Mouse (Mus musculus): ENCODE measurements around the gene Elmo3. TPM values are rescaled to one million over a fixed set of nuclear protein-coding genes. Genes with fewer than 3 reads are reported as not detected.

Gene Elmo3
- 17.1 and 19.9 TPM in 2 replicates for polyA plus RNA-seq (2015; fragmentation: Nextera tagmentation; extraction: Ambion mirVana)

DNA sequence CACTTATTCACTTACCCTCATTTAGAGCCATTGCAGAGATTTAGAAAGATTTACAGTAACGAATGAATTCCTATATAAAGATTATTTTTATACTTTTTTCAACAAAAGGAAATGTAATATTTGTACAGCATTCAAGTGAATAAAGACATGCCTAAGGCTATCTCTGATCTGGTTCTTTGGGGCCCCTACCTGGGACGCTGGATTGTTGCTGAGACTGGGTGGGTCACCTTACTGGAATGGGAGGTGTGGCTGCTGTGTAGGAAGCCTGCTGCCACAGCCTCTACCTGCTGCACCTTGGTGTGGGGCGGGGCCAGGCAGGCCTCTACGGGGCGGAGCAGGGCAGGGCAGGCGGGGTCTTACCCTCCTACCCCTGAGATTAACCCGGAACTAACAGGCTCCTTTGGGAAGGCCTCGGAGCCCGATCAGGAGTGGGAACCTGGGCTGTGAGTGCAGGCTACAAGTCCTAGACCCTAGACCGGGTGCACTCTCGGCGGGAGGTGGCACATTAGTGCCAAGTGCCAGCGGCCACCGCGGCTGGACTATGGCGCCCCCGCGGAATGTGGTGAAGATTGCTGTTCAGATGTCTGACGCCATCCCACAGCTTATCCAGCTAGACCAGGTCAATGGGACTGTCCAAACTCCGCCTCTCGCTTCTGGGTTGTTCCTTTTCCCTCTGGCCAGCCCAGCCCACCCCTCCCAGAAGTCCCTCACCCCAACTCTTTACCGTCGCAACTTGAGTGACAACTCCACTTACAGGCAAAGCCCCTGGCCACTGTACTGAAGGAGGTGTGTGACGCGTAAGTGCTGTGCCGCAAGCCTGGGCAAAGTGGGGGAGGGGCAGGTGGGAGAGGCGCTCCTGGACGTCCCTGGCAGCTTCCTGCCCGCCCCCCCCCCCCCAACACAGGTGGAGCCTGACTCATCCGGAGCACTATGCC, at the start of gene Elmo3:
Gene Elmo3 (plus strand): TSS at position 391 of the 935 bp plus-strand sequence.
- H3K9me3 ChIP-seq (ENCODE audit: control insufficient read depth, low read length) = no peaks in the 10 kb centered on the region
- peak; percentile 94 for ATAC-seq (ENCODE audit: low FRiP score, low TSS enrichment)
- H3K4me2 ChIP-seq (replicated peaks; ENCODE audit: low read depth) = peak within 1 kb of the TSS; percentile 74
- peak; percentile 96 for DNase-seq (ENCODE audit: low spot score)
- no peaks in the 10 kb centered on the region for H3K27me3 ChIP-seq (ENCODE audit: control insufficient read depth, insufficient read depth, low read length)
- peak within 1 kb of the TSS; percentile 47 for H3K4me3 ChIP-seq (ENCODE audit: low read depth, low read length)
- WGBS = 4% methylated on average over 29 of the region's 30 CpGs
- peaks cover 7% of the 10 kb centered on the region; the same call in 1 of the 2 replicates for H3K4me1 ChIP-seq (replicated peaks; ENCODE audit: control insufficient read depth, insufficient read depth)
- H3K27ac ChIP-seq (replicated peaks) = peak within 1 kb of the TSS; percentile 92
- peaks cover 18% of the 10 kb centered on the region for H3K36me3 ChIP-seq (ENCODE audit: control insufficient read depth, insufficient read depth, low read length)
- peak within 1 kb of the TSS; percentile 67 for H3K9ac ChIP-seq (ENCODE audit: low read length)
- TF ChIP-seq EP300 (optimal IDR thresholded peaks at IDR 0.05) (no peak), CTCF (IDR thresholded peaks at IDR 0.05; ENCODE audit: low read depth) (peak; percentile 41)

DNA sequence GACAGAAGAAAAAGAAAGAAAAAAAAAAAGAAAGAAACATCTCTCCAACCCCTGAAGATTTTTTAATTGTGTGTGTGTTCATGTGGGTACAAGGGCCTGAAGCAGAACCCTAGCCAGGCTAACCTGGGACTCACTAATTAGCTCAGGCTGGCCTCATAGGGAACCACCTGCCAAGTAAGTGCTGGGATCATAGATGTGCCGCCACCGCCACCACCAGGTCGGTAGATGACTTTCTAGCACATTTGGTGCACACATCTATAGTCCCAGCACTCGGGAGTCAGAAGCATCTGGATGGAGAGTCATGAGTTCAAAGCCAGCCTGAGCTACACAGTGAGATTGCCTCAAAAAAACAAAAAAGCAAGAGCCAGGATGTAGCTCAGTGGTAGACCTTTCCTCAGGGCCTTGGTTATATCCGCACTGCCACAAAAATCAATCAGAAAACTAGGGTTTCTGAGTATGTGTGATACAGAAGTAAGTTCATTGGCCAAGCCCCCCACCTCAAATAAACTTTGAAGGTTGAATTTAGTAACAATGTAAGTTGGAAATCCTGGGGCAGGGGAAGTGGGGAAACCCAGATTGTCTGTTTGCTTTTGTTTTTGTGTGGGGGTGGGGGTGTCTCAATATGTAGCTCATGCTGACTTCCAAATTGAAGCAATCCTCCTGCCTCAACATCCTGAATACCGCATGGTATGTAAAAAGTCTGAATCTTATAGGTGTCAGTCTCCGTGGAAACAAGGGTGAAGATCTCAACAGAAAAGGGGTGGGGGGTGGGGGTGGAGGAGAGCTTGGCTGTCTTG, 47.9 kb upstream of the Elmo3 start:
- WGBS = 81% methylated on average over 7 of the region's 7 CpGs
- Histone ChIP-seq H3K9ac (ENCODE audit: low read length) (no peak overlapping the region), H3K4me1 (replicated peaks; ENCODE audit: control insufficient read depth, insufficient read depth) (peaks cover 12% of the 10 kb centered on the region; the same call in 1 of the 2 replicates), H3K9me3 (ENCODE audit: control insufficient read depth, low read length) (no peaks in the 10 kb centered on the region), H3K27me3 (ENCODE audit: control insufficient read depth, insufficient read depth, low read length) (no peaks in the 10 kb centered on the region; the same call in 1 of the 2 replicates), H3K4me3 (ENCODE audit: low read depth, low read length) (no peak overlapping the region), H3K36me3 (ENCODE audit: control insufficient read depth, insufficient read depth, low read length) (no peaks in the 10 kb centered on the region), H3K27ac (replicated peaks) (no peak overlapping the region), H3K4me2 (replicated peaks; ENCODE audit: low read depth) (no peak overlapping the region)
- DNase-seq (ENCODE audit: low spot score) = no peak
- TF ChIP-seq CTCF (IDR thresholded peaks at IDR 0.05; ENCODE audit: low read depth) (no peak), EP300 (optimal IDR thresholded peaks at IDR 0.05) (no peak)
- ATAC-seq (ENCODE audit: low FRiP score, low TSS enrichment) = no peak

DNA sequence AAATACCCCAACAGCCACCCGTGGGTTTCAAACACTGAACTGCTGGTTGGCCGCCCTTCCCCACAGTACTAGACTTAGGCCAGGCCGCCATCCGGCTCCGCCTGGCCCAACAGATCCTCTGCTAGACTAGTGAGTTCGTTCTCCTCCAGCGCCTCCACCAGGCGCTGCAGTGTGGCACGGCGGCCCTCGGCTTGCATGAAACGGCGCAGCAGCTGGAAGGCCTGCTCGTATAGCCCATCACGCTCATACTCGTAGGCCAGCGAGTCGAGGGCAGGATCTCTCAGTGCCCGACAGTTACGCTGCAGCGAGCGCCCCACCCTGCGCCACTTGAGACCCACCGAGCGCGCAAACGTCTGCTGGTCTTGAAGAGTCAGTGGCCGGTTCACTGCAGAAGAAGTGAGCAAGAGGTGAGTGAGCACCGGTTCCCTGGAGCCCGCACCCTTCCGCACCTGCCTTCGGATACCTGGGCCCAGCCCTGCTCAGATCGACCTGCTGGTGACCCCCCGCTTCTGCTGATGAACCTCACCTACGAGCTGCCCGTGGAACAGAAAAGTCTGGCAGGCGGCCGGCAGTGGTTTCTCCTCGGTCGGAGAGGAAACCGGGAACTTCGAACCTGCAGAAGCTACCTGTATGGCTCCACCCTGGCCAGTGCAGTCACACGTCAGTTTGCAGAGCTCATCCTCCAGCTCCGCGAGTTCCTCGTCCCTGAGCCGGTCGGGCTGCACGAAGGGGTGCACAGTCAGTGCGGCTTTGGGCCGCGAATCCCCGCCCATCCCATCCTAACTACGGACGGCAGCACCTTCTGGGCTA, 46.3 kb upstream of the Elmo3 start:
- Histone ChIP-seq H3K4me3 (ENCODE audit: low read depth, low read length) (peak overlapping the region; percentile 31), H3K4me2 (replicated peaks; ENCODE audit: low read depth) (peak overlapping the region; percentile 62), H3K36me3 (ENCODE audit: control insufficient read depth, insufficient read depth, low read length) (no peaks in the 10 kb centered on the region), H3K27me3 (ENCODE audit: control insufficient read depth, insufficient read depth, low read length) (no peaks in the 10 kb centered on the region; the same call in 1 of the 2 replicates), H3K27ac (replicated peaks) (no peak overlapping the region), H3K9me3 (ENCODE audit: control insufficient read depth, low read length) (no peaks in the 10 kb centered on the region), H3K9ac (ENCODE audit: low read length) (peak overlapping the region; percentile 18; the same call in 1 of the 2 replicates), H3K4me1 (replicated peaks; ENCODE audit: control insufficient read depth, insufficient read depth) (peaks cover 12% of the 10 kb centered on the region; the same call in 1 of the 2 replicates)
- DNase-seq (ENCODE audit: low spot score) (peak; percentile 50), ATAC-seq (ENCODE audit: low FRiP score, low TSS enrichment) (peak; percentile 9)
- WGBS = 19% methylated on average over 55 of the region's 55 CpGs
- TF ChIP-seq CTCF (IDR thresholded peaks at IDR 0.05; ENCODE audit: low read depth) = peak; percentile 43
- TF ChIP-seq EP300 (optimal IDR thresholded peaks at IDR 0.05) = no peak

DNA sequence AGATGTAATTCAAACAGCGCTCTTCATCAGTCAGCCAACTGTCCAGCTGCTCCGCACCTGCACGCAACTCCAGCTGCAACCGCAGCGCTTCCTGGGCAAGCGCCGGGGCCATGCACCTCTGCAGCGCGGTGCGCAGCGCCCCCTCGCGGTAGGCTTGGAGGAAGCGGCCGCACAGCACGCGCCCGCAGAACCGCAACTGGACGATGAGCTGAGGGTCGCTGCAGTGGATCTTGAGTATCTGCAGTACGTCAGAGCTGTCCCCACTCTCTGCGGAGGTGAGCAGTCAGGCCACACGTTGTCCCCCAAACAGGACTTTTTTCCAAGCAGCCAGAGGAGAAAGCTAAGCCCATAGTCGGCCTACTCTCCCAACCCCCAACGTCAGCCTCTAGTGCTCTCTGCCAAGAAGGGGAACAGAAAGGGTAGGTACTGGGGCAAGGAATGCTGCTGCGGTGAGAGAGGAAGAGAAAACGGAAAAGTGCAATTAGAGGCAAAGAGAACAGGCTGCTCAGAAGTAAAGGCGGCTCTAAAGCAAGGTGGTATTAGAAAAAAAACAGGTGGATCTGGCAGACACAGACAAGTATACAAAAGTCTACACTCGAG, 45.6 kb upstream of the Elmo3 start:
- peaks cover 10% of the 10 kb centered on the region; the same call in 1 of the 2 replicates for H3K4me1 ChIP-seq (replicated peaks; ENCODE audit: control insufficient read depth, insufficient read depth)
- 4% methylated on average over 30 of the region's 30 CpGs for WGBS
- DNase-seq (ENCODE audit: low spot score) (peak; percentile 82), ATAC-seq (ENCODE audit: low FRiP score, low TSS enrichment) (peak; percentile 62)
- no peaks in the 10 kb centered on the region for H3K36me3 ChIP-seq (ENCODE audit: control insufficient read depth, insufficient read depth, low read length)
- H3K27me3 ChIP-seq (ENCODE audit: control insufficient read depth, insufficient read depth, low read length) = no peaks in the 10 kb centered on the region; the same call in 1 of the 2 replicates
- no peak overlapping the region for H3K27ac ChIP-seq (replicated peaks)
- peak overlapping the region; percentile 31 for H3K4me3 ChIP-seq (ENCODE audit: low read depth, low read length)
- H3K9me3 ChIP-seq (ENCODE audit: control insufficient read depth, low read length) = no peaks in the 10 kb centered on the region
- peak overlapping the region; percentile 18; the same call in 1 of the 2 replicates for H3K9ac ChIP-seq (ENCODE audit: low read length)
- peak overlapping the region; percentile 62 for H3K4me2 ChIP-seq (replicated peaks; ENCODE audit: low read depth)
- TF ChIP-seq EP300 (optimal IDR thresholded peaks at IDR 0.05) (no peak), CTCF (IDR thresholded peaks at IDR 0.05; ENCODE audit: low read depth) (peak; percentile 99)

Measured in stomach, postnatal 0 days (tissue).